Mouse (Mus musculus) MEL (cell line): Measurements from ENCODE around the gene March6. TPM values are rescaled to one million over a fixed set of nuclear protein-coding genes. Genes with fewer than 3 reads are reported as not detected.

Source experiments
- DNase-seq: peaks from one replicate; pipeline ENCODE4 v3.0.0; 2011; ENCODE audit warnings: low read depth, low spot score
- H3K27ac ChIP-seq: 2 replicates; pipeline ENCODE4 v1.5.1; 2012; ENCODE audit warnings: low read depth, mild to moderate bottlenecking, control low read depth, low read length, moderate library complexity; ENCODE audit not compliant: control insufficient read depth
- H3K27me3 ChIP-seq, 2 experiments: fragments of 150-350 bp in 1 of 2; sonication (generic) in 1 of 2; 2 replicates each; pipeline ENCODE4 v1.6.1; 2012; ENCODE audit warnings: low read length in 2 of 2, mild to moderate bottlenecking in 2 of 2, improper control_type of control experiment in 1 of 2, moderate library complexity in 1 of 2; ENCODE audit not compliant: insufficient read depth in 2 of 2, control insufficient read depth in 1 of 2
- H3K36me3 ChIP-seq, 2 experiments: 2 replicates each; pipeline ENCODE4 v1.6.1; 2012 to 2014; ENCODE audit warnings: low read length in 2 of 2, improper control_type of control experiment in 1 of 2, inconsistent platforms in 1 of 2, mild to moderate bottlenecking in 1 of 2; ENCODE audit not compliant: insufficient read depth in 2 of 2, control insufficient read depth in 1 of 2
- H3K4me1 ChIP-seq, 2 experiments: fragments of 150-350 bp in 1 of 2; sonication (generic) in 1 of 2; 2 replicates each; pipeline ENCODE4 v1.6.1; 2012; ENCODE audit warnings: low read length in 2 of 2, improper control_type of control experiment in 1 of 2, mild to moderate bottlenecking in 1 of 2; ENCODE audit not compliant: insufficient read depth in 2 of 2, control insufficient read depth in 1 of 2
- H3K4me3 ChIP-seq, 2 experiments: fragments of 150-350 bp in 1 of 2; sonication (generic) in 1 of 2; 2 replicates each; pipeline ENCODE4 v1.5.1; 2012; ENCODE audit warnings: low read depth in 2 of 2, low read length in 2 of 2, mild to moderate bottlenecking in 2 of 2, moderate library complexity in 2 of 2, control low read depth in 1 of 2, improper control_type of control experiment in 1 of 2; ENCODE audit not compliant: control insufficient read depth in 1 of 2, insufficient read depth in 1 of 2
- H3K79me2 ChIP-seq: 2 replicates; pipeline ENCODE4 v1.6.1; 2012; ENCODE audit warnings: mild to moderate bottlenecking, low read length, moderate library complexity; ENCODE audit not compliant: control insufficient read depth, poor library complexity, insufficient read depth
- H3K9ac ChIP-seq: 2 replicates; pipeline ENCODE4 v1.6.1; 2012; ENCODE audit warnings: low read depth, mild to moderate bottlenecking, control low read depth, low read length, moderate library complexity; ENCODE audit not compliant: control insufficient read depth, poor library complexity, severe bottlenecking
- H3K9me3 ChIP-seq: fragments of 150-350 bp; sonication (generic); replicated peaks from 2 replicates; pipeline ENCODE4 v1.6.1; 2012; ENCODE audit warnings: mild to moderate bottlenecking, low read length, improper control_type of control experiment, moderate library complexity; ENCODE audit not compliant: insufficient read depth
- CHD1 ChIP-seq: IDR thresholded peaks from 2 replicates; pipeline ENCODE4 v1.6.1; 2012; ENCODE audit warnings: low read depth, mild to moderate bottlenecking, inconsistent platforms, low read length, improper control_type of control experiment
- CTCF ChIP-seq, 3 experiments: IDR thresholded peaks in 2 of 3; conservative IDR thresholded peaks in 1 of 3; 2 replicates each; pipeline ENCODE4 v1.5.1; 2011 to 2012; ENCODE audit warnings: low read length in 3 of 3, low read depth in 2 of 3, mild to moderate bottlenecking in 2 of 3, improper control_type of control experiment in 1 of 3, inconsistent platforms in 1 of 3, mixed read lengths in 1 of 3, moderate library complexity in 1 of 3; ENCODE audit not compliant: control insufficient read depth in 1 of 3, insufficient read depth in 1 of 3, poor library complexity in 1 of 3, severe bottlenecking in 1 of 3
- ELF1 ChIP-seq: IDR thresholded peaks from 2 replicates; pipeline ENCODE4 v1.6.1; 2014; ENCODE audit warnings: low read depth, mild to moderate bottlenecking, inconsistent platforms, low read length, improper control_type of control experiment, moderate library complexity
- EP300 ChIP-seq, 2 experiments: IDR thresholded peaks; 2 replicates each; pipeline ENCODE4 v1.6.1; 2011; ENCODE audit warnings: improper control_type of control experiment in 2 of 2, low read length in 2 of 2, low read depth in 1 of 2, mild to moderate bottlenecking in 1 of 2
- ETS1 ChIP-seq: IDR thresholded peaks from 2 replicates; pipeline ENCODE4 v1.6.1; 2012; ENCODE audit warnings: low read depth, mild to moderate bottlenecking, inconsistent platforms, low read length, improper control_type of control experiment, moderate library complexity
- GATA1 ChIP-seq: IDR thresholded peaks from 2 replicates; pipeline ENCODE4 v1.6.1; 2011; ENCODE audit warnings: low read depth, low read length, improper control_type of control experiment
- HCFC1 ChIP-seq: IDR thresholded peaks from 2 replicates; pipeline ENCODE4 v1.6.1; 2012; ENCODE audit warnings: low read depth, mild to moderate bottlenecking, inconsistent platforms, low read length, improper control_type of control experiment, moderate library complexity
- KAT2A ChIP-seq: conservative IDR thresholded peaks from 2 replicates; pipeline ENCODE4 v1.6.1; 2012; ENCODE audit warnings: low read depth, low read length, improper control_type of control experiment, inconsistent platforms
- MAFK ChIP-seq: IDR thresholded peaks from 2 replicates; pipeline ENCODE4 v1.6.1; 2011; ENCODE audit warnings: low read depth, mild to moderate bottlenecking, low read length, improper control_type of control experiment, borderline replicate concordance
- MAX ChIP-seq: IDR thresholded peaks from 2 replicates; pipeline ENCODE4 v1.6.1; 2011; ENCODE audit warnings: low read length, improper control_type of control experiment
- MAZ ChIP-seq: IDR thresholded peaks from 2 replicates; pipeline ENCODE4 v1.6.1; 2012; ENCODE audit warnings: low read depth, mild to moderate bottlenecking, inconsistent platforms, low read length, improper control_type of control experiment
- MXI1 ChIP-seq: IDR thresholded peaks from 2 replicates; pipeline ENCODE4 v1.6.1; 2011; ENCODE audit warnings: mild to moderate bottlenecking, low read depth, low read length, improper control_type of control experiment
- MYB ChIP-seq: IDR thresholded peaks from 2 replicates; pipeline ENCODE4 v1.6.1; 2011; ENCODE audit warnings: mild to moderate bottlenecking, low read depth, low read length, improper control_type of control experiment
- MYC ChIP-seq: IDR thresholded peaks from 2 replicates; pipeline ENCODE4 v1.6.1; 2011; ENCODE audit warnings: low read depth, mild to moderate bottlenecking, low read length, improper control_type of control experiment, moderate library complexity
- NELFE ChIP-seq: IDR thresholded peaks from 2 replicates; pipeline ENCODE4 v1.6.1; 2011; ENCODE audit warnings: low read depth, low read length, improper control_type of control experiment
- NRF1 ChIP-seq: IDR thresholded peaks from 2 replicates; pipeline ENCODE4 v1.6.1; 2014; ENCODE audit warnings: low read depth, mild to moderate bottlenecking, inconsistent platforms, low read length, improper control_type of control experiment, moderate library complexity; ENCODE audit not compliant: poor library complexity, insufficient read depth, severe bottlenecking
- POLR2AphosphoS2 ChIP-seq: IDR thresholded peaks from 2 replicates; pipeline ENCODE4 v1.6.1; 2011; ENCODE audit warnings: low read length, improper control_type of control experiment
- RAD21 ChIP-seq: IDR thresholded peaks from 2 replicates; pipeline ENCODE4 v1.6.1; 2011; ENCODE audit warnings: mild to moderate bottlenecking, low read depth, low read length, improper control_type of control experiment
- SIN3A ChIP-seq: IDR thresholded peaks from 2 replicates; pipeline ENCODE4 v1.6.1; 2012; ENCODE audit warnings: low read length, improper control_type of control experiment, inconsistent platforms
- SMC3 ChIP-seq: IDR thresholded peaks from 2 replicates; pipeline ENCODE4 v1.6.1; 2011; ENCODE audit warnings: low read depth, low read length, improper control_type of control experiment
- TAL1 ChIP-seq: IDR thresholded peaks from 2 replicates; pipeline ENCODE4 v1.6.1; 2012; ENCODE audit warnings: mild to moderate bottlenecking, inconsistent platforms, low read length, moderate library complexity, mixed read lengths
- TBP ChIP-seq: IDR thresholded peaks from 2 replicates; pipeline ENCODE4 v1.8.0; 2011; ENCODE audit warnings: low read depth, low read length, improper control_type of control experiment
- TCF12 ChIP-seq: IDR thresholded peaks from 2 replicates; pipeline ENCODE4 v1.6.1; 2014; ENCODE audit warnings: low read depth, mild to moderate bottlenecking, inconsistent platforms, low read length, improper control_type of control experiment, moderate library complexity
- USF1 ChIP-seq: IDR thresholded peaks from 2 replicates; pipeline ENCODE4 v1.6.1; 2014; ENCODE audit warnings: low read depth, mild to moderate bottlenecking, inconsistent platforms, low read length, improper control_type of control experiment, moderate library complexity
- USF2 ChIP-seq, 2 experiments: IDR thresholded peaks; 2 replicates each; pipeline ENCODE4 v1.6.1; 2011 to 2012; ENCODE audit warnings: improper control_type of control experiment in 2 of 2, low read length in 2 of 2, borderline replicate concordance in 1 of 2, inconsistent platforms in 1 of 2, low read depth in 1 of 2, mild to moderate bottlenecking in 1 of 2; ENCODE audit not compliant: insufficient read depth in 1 of 2
- ZKSCAN1 ChIP-seq: IDR thresholded peaks from 2 replicates; pipeline ENCODE4 v1.6.1; 2012; ENCODE audit warnings: low read depth, mild to moderate bottlenecking, inconsistent platforms, low read length, improper control_type of control experiment, moderate library complexity
- ZMIZ1 ChIP-seq: IDR thresholded peaks from 2 replicates; pipeline ENCODE4 v1.6.1; 2012; ENCODE audit warnings: low read depth, mild to moderate bottlenecking, inconsistent platforms, low read length, improper control_type of control experiment, moderate library complexity
- ZNF384 ChIP-seq: IDR thresholded peaks from 2 replicates; pipeline ENCODE4 v1.6.1; 2012; ENCODE audit warnings: low read depth, mild to moderate bottlenecking, inconsistent platforms, low read length, improper control_type of control experiment
- polyA plus RNA-seq, 2 experiments: library from polyadenylated mRNA; stranded (reverse) in 1 of 2; unstranded in 1 of 2; fragments of >175 nt in 1 of 2; fragments of >200 nt in 1 of 2; gene quantifications; 2 replicates each; pipeline versions ENCODE4 v1.2.1 to v1.2.4; 2012; ENCODE audit warnings: low replicate concordance in 2 of 2, low read depth in 1 of 2; ENCODE audit not compliant: insufficient read length in 2 of 2, insufficient read depth in 1 of 2, missing spikeins in 1 of 2
- total RNA-seq: library from RNA; depleted of rRNA; stranded (reverse); fragments of 300-350 nt; gene quantifications from 2 replicates; pipeline ENCODE4 v1.2.3, GENCODE M21; 2012

Gene March6
- total and polyA plus RNA-seq, 3 experiments, result 37.9 to 114 (median 62.5) TPM

- no peak for TF ChIP-seq USF2 (IDR thresholded peaks at IDR 0.05; ENCODE audit: borderline replicate concordance in 1 of 2, insufficient read depth in 1 of 2, low read depth in 1 of 2, low read length in 2 of 2)
- TF ChIP-seq POLR2AphosphoS2, result peak; percentile 61; the same call in 1 of the 2 replicates
- peak; percentile 3; the same call in 1 of the 2 replicates for TF ChIP-seq SMC3
- no peak for TF ChIP-seq NELFE
- no peaks in the 10 kb centered on the region; the same call in 1 of the 2 replicates for H3K79me2 ChIP-seq
- no peaks in the 10 kb centered on the region for H3K27me3 ChIP-seq
- DNase-seq, result peak; percentile 59
- H3K9ac ChIP-seq, result 0 out of 2 replicates have a peak overlapping the region, but pooled peaks have one; percentile 12
- peaks cover 9 to 22% of the 10 kb centered on the region in 2 experiments for H3K4me1 ChIP-seq
- peak overlapping the region; percentile 46 for H3K27ac ChIP-seq
- H3K36me3 ChIP-seq, result peaks cover 0 to 25% of the 10 kb centered on the region in 2 experiments; a peak in 2 of 4 replicates
- no peaks in the 10 kb centered on the region for H3K9me3 ChIP-seq
- H3K4me3 ChIP-seq, result no peak overlapping the region
Measured at GRCm38 (mm10) chr15:31454861-31455295, 76.0 kb downstream of the March6 start.

- no peaks in the 10 kb centered on the region for H3K9me3 ChIP-seq
- H3K27me3 ChIP-seq, result no peaks in the 10 kb centered on the region
- peak overlapping the region; percentile 71 for H3K27ac ChIP-seq
- H3K36me3 ChIP-seq, result peaks cover 0 to 25% of the 10 kb centered on the region in 2 experiments; a peak in 2 of 4 replicates
- peak overlapping the region in 1 of 2 experiments; percentile 65; a peak in 2 of 4 replicates for H3K4me3 ChIP-seq
- H3K9ac ChIP-seq, result peak overlapping the region; percentile 80
- peak; percentile 79 for DNase-seq
- H3K4me1 ChIP-seq, result peaks cover 9 to 28% of the 10 kb centered on the region in 2 experiments
- H3K79me2 ChIP-seq, result no peaks in the 10 kb centered on the region; the same call in 1 of the 2 replicates
- TF ChIP-seq MXI1 (no peak), POLR2AphosphoS2 (no peak), SMC3 (no peak), CTCF (IDR thresholded peaks at IDR 0.05 in 2 of 3, conservative IDR thresholded peaks at IDR 0.05 in 1 of 3; ENCODE audit: control insufficient read depth in 1 of 3, insufficient read depth in 1 of 3, low read depth in 2 of 3, low read length in 3 of 3, poor library complexity in 1 of 3, severe bottlenecking in 1 of 3) (no peak), TAL1 (no peak), TCF12 (no peak), ZNF384 (peak; percentile 90), TBP (no peak), CHD1 (no peak), SIN3A (peak; percentile 50; the same call in 1 of the 2 replicates), ZMIZ1 (no peak), USF2 (IDR thresholded peaks at IDR 0.05; ENCODE audit: borderline replicate concordance in 1 of 2, insufficient read depth in 1 of 2, low read depth in 1 of 2, low read length in 2 of 2) (no peak), ETS1 (no peak), MAFK (peak; percentile 68; the same call in 1 of the 2 replicates), ELF1 (peak; percentile 62; the same call in 1 of the 2 replicates), MAZ (no peak), NRF1 (no peak), MYB (no peak), EP300 (IDR thresholded peaks at IDR 0.05; ENCODE audit: low read depth in 1 of 2, low read length in 2 of 2) (peak; percentile 38 to 39; a peak in 1 of 4 replicates), GATA1 (no peak), HCFC1 (peak; percentile 53), MYC (no peak), USF1 (no peak), RAD21 (no peak), ZKSCAN1 (0 out of 2 replicates have a peak, but pooled peaks have one; percentile 27), MAX (no peak), KAT2A (no peak)
Measured at GRCm38 (mm10) chr15:31454096-31454860, 76.6 kb downstream of the March6 start.
